Mouse (Mus musculus) common myeloid progenitor, adult 5-6 weeks (primary cell): ENCODE data around the gene Xcl1. TPM values are rescaled to one million over a fixed set of nuclear protein-coding genes. Genes with fewer than 3 reads are reported as not detected.
A peak's percentile ranks its signal among the peaks of the same experiment; 100 is the strongest.
"Not testable (repeated sequence)": the region's sequence is repeated elsewhere in the genome, so short reads cannot be mapped to it uniquely, and the experiment has no call there.

Experiments
- ATAC-seq: replicated peaks from 2 replicates; pipeline ENCODE4 v1.8.0; 2016; ENCODE audit warnings: low read depth, mild to moderate bottlenecking, moderate TSS enrichment, inconsistent platforms; ENCODE audit not compliant: poor library complexity, severe bottlenecking
- total RNA-seq: library from RNA; stranded (forward); fragments of 200-1000, 187-1606 nt; gene quantifications from 2 replicates; pipeline ENCODE4 v1.2.3, GENCODE M21; 2017

Gene Xcl1
- total RNA-seq: 2.5 TPM in 1 of 2 replicates, not detected in the other

DNA sequence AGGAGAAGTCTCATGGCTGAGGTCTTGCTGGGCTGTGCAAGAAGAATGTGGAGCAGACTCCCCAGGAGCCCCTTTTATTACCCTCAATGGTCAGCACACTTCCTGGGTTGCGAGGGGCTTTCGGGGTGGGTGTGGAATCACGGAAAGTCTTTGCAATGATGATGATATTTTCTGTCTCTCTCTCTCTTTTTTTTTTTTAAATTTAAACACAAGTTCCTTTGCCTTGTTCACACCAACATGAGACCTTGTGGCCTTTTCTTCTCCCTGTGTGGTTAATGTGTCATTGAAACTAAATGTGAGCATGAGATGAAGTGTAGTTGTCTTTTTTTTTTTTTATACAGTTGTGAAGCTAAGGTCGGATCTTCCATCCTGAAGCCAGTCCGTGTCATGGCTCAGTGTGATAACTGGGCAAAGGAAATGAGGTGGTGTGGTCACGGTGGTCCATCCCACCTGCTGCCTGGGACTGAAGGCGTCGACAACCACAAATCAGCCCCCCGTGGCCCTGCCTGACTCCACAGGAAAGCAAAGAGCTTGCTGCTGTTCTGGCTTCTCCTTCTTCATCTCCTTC, at the start of gene Xcl1:
Gene Xcl1, minus strand, starts transcription at position 51 of the 568 bp plus-strand sequence.
- 0 out of 2 replicates have a peak, but pooled peaks have one; percentile 29 for ATAC-seq

DNA sequence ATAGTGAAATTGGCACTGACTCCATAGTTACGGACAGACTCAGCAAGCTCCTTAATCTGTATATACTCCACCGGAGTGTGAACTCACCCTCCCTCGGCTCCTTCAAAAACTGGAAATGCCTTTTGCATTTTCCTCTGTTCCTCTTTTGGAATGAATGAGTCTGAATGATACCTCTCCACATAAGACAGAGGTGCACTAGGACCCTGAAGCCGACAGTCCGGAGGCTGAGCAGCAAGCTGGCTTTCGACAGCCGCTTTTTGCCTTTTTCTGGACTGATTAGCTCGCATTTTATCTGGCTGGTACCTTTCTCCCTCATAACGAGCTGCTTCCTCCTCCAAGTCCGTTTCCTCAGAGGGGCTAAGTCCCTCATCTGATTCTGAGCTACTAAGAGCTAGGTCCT, 49.4 kb upstream of the Xcl1 start:
- not testable (repeated sequence) for ATAC-seq

GRCm38 (mm10) chr1:164977351-164977750, 42.0 kb upstream of the Xcl1 start:
- no peak for ATAC-seq

GRCm38 (mm10) chr1:164975729-164976128, 40.4 kb upstream of the Xcl1 start:
- ATAC-seq: peak; percentile 52; the same call in 1 of the 2 replicates

GRCm38 (mm10) chr1:164975276-164975675, 39.9 kb upstream of the Xcl1 start:
- ATAC-seq: peak; percentile 68

- 0 out of 2 replicates have a peak, but pooled peaks have one; percentile 22 for ATAC-seq
These were observed 38.5 kb upstream of the Xcl1 start for GRCm38 (mm10) chr1:164973790-164974189.

DNA sequence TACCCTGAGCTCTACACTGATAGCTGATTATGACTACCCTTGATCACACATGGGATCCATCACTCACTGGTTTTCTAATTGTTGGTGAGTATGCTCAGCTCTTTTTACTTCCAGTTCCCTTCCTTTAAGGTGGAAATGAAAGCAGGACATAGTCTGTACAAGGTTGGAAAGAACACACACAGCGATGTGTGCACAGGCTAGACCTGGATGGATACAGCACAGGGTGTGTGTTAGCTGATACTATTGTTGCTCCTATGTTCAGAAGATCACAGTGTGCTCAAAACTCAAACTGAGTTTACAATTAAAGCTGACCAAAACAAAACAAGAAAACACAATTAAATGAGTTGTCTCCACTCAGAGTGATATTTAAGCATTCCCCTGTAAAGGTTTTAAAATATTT, 38.0 kb upstream of the Xcl1 start:
- no peak for ATAC-seq

DNA sequence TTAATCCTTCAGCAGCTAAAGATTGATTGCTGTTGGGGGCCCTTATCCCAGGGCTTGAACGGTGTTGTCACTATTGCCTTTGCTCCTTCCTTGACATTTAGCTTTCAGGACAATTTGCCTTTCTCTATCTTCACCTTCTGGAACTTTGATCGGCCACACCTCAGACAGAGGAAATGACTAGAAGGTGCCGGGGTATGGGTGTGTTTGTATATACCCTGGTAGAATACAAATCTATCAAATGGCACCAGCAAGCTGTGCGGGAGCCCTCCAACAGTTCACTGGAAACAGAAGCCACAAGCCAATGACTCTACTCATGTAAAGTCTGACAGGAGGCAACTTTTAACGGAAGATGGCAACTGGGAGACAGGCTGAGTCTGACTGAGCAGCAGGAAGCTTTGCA, 37.4 kb upstream of the Xcl1 start:
- ATAC-seq: no peak

DNA sequence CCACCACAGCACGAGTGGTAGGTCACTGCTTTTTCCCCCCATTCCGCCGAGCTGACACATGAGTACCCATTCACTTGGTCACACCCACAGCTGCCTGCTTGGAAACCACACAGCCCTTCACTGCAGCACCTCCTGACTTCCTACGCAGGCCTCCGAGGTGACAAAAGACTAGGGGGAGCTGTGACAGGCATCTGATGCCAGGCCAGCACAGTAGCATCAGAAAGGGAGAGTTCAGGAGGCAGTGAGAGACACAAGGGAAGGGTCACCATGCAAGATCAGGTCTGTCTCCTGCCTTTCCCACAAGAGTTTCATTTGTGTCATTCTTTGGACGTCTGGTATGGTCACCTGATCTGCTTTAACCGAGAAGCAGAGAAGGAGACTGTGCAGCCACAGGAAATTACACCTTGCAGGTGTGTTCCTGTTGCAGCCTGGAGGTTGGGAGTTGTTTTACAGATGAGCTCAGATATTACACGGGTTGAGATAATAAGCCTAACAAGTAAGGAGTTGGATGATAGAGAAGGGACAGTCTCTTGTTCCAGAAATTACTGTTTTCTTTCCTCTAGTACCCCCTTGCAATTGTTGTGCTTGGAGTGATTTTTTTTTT, 30.9 kb upstream of the Xcl1 start:
- peak; percentile 92 for ATAC-seq

GRCm38 (mm10) chr1:164960610-164961009, 25.3 kb upstream of the Xcl1 start:
- no peak for ATAC-seq

DNA sequence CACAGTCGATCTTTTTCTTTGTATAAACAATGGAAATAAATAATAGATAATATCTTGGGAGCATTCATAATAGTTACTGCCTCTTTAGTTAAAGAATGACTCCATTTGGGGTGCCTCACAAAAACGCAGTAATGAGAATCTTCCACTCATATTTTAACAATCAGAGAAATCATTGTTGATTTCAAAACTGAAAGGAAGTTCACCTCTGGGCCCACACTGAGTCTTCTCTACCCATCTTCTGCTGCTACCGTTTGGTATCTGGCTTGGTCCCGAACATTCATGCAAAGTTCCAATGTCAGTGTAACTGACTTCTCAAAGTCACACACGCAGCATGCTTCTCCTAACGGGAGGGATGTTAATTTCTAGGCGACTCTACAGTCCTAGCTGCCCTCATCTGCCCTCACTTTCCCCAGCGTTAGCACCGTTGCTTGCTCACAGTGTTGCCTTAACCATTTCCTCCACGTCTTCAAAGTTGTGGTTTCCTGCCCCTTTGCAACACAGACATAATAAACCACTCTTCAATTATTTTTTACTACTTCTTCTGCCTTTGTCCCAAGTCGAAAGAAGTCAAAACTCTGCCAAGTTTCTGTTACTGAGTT, 24.6 kb upstream of the Xcl1 start:
- peak; percentile 86 for ATAC-seq

GRCm38 (mm10) chr1:164959160-164959559, 23.8 kb upstream of the Xcl1 start:
- ATAC-seq: peak; percentile 36

GRCm38 (mm10) chr1:164957974-164958373, 22.6 kb upstream of the Xcl1 start:
- ATAC-seq: no peak

- no peak for ATAC-seq
These were observed 21.5 kb upstream of the Xcl1 start for GRCm38 (mm10) chr1:164956725-164957399.

- no peak for ATAC-seq
These were observed 20.3 kb upstream of the Xcl1 start for GRCm38 (mm10) chr1:164955452-164956196.

DNA sequence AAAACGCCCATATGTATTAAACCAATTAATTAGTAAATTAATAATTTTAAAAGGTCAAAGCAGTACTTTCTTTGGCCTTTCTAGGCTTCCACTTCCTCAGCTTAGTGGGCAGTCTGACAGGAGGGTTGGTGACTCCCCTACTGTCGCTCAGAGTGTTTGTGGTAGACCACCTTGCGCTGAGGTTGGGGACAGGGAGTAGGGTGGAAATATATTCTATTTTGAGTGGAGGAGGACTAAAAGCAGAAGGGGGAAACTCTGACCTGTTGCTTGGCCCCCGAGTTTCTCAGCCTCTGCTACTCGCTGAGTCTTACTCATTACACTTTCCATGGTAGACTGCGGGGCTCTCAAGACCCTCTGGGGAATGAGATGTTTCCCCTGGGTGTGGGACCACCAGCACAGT, 18.2 kb upstream of the Xcl1 start:
- peak; percentile 90 for ATAC-seq

GRCm38 (mm10) chr1:164936060-164936459, 733 bp upstream of the Xcl1 start:
- ATAC-seq: no peak

DNA sequence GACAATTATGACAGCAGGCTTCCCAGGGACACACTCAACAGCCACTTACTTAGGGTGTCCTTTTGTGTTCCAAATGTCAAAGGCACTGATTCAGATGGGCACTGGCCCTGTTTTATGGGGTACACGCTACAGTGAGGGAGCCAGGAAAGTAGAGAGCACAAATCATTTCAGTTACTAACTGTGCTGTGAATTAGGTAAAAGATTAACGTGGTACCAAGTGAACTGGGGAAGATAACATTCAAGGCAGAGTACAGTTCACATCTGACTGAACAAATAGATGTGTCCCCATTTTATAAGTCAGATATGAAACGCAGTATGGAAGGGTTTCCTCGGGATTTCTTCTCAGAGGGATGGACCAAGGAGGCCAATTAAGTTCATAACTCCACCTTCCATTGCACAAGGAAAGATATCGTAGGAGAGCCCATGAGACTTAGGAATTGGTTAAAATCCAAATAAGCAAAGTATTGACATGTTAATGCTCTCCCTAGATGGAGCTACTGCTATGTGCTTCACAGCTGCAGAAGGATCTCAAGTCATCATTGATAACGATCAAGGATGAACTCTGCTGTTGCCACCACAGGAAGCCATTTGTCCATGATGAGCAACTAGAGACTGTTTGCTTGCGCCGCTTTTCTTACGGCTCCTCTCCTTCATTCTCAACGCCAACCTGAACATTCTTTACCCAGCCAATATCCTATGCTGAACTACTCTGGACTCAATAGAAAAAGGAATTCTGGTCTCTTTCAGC, 1.7 kb downstream of the Xcl1 start:
- ATAC-seq: no peak

- no peak for ATAC-seq
These were observed 4.2 kb downstream of the Xcl1 start for GRCm38 (mm10) chr1:164931135-164931534.

GRCm38 (mm10) chr1:164930006-164930405, 5.3 kb downstream of the Xcl1 start:
- ATAC-seq: no peak
